Mouse (Mus musculus): ENCODE data around the gene Apba2. TPM values are rescaled to one million over a fixed set of nuclear protein-coding genes. Genes with fewer than 3 reads are reported as not detected.

The Apba2 gene
- total RNA-seq, 4 experiments from 2014 or later = 0.12 to 1.7 (median 0.74) TPM

DNA sequence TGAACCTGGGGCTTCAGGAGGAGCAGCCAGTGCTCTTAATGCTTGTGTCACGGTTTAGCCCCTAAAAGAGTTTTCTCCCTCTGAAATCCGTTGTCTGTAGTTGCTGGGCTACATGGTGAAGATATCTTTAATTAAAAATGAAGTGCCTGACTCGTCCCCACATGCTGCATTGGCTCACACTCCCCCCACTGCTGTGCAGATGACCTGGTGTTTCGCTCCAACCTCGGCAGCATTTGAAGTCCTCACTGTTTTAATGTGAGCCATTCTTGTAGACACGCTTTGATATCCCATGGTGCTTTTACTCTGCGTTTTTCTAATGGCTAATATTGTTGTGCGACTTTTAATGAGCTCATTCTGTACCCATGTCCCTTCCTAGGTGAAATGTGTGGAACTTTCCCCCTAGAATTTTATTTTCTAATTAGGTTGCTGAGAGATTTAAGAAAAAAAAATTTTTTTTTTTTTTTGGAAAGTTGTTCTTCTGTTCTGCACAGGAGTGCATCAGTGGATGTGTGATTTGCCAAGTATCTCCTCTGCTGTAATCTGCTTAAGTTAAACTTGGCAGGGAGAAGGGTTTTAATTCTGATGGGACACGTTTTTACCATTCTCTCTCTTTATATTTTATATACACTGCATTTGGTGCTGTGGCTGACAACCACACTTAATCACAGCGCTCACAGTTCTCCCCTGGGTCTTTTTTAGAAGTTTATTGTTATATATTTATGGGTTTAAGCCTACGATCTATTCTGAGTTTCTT lies 87.3 kb downstream of the Apba2 start:
- DNase-seq = no peak

DNA sequence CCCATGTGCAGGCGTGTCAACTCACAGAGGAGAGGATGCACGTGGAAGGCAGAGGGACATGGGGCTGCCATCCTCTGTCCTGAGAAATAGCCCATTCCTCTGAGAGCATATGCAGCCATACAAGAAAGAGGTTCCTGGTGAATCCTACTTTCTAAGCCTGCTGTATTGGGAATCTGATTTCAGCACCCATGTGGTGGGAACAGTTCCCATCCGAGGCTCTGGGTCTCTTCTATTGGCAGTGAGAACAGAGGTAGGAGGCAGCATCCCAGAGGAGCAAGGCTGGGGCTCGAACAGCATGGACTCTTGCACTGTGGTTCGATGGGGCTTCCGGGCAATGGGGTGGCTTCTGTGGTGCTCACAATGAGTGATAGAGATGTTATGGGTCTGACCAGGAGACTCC lies 93.8 kb downstream of the Apba2 start:
- DNase-seq = no peak

DNA sequence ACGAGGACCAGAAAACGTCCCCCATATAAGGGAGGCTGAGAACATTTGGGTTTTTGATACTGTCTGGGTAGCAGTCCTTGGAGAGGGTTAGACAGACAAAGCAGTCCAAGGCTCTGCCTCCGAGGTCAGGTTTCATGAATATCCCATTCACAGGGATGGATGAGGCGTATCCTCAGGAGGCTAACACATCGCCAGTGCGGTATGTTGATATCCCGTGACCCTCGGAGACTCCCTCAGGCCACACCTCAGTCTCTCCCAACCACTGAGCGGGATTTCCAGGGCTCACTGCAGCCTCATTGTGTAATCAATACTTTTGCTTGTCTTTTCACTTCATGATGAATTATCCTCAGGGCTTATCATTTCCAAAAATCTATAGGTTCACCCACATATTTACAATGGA lies 95.1 kb downstream of the Apba2 start:
- DNase-seq = no peak

DNA sequence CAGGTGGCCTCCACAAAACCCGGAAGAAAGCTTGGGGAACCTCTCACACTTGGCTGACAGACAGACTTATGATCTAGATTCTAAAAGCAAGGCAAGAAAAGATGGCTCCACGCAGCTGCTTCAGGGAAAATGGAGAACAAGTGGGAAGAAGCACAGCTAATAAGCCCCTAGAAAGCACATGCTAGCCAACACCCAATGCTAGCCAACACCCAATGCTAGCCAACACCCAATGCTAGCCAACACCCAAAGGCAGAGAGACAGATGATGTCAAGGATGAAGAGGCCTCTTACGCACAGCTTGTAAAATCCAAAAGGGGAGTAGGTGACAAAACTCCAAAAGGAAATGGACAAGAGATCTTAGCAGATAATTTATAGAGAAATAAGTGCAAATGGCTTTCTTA lies 108.4 kb downstream of the Apba2 start:
- DNase-seq = no peak

DNA sequence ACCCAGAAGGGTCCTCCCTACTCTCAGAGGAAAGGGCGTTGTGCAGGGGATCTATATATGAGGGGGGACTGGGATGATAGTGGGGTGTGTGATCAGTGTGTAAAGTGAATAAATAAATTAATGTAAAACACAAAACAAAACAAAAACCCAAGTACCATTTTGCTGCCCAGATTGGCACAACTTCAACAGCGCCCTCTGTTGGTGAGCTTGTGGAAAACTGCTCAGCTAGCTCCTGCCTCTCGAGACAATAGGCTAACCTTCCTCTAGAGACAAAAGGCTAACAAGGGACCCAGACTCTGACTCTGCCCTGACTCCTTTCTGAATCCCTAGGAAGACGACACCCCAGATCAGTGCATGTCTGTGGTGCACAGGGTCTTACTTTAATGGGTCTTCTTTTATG lies 109.4 kb downstream of the Apba2 start:
- DNase-seq = no peak

DNA sequence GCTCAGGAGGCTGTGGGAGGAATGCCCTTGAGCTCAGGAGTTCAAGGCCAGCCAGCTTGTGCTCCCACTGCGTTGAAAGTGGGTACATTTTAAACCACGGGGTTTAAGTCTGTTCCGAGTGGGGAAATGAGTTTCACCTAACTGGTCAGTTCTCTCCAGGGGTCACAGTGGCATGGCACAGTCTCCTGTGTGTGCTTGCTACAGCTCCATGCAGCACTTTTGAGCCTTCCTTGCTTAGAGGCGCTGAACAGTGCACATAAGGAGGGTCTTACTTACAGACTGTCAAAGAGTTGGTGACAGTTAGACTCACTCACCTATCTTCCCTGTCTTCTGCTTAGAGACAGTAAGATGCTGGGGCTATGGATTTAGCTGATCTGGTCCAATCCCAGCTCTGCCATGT lies 117.8 kb downstream of the Apba2 start:
- no peak for DNase-seq

DNA sequence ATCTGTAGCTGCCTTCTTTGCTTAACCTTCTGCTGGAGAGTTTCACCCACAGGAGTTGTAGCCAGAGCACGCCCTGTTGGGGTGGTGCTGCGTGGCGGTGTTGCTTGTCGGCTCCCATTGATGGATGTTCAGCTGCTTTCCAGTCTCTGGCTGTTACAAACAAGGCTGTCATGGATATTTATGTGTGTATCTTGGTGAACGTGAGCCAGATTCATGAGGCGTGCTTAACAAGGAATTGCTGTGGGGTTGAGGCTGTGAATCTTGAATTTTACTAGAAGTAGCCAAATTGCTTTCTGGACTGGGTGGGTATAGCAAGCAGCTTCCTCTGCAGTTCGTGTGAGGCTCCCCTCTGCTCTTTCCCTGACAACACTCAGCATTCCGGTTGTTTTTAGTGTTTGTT lies 125.0 kb downstream of the Apba2 start:
- DNase-seq = no peak

DNA sequence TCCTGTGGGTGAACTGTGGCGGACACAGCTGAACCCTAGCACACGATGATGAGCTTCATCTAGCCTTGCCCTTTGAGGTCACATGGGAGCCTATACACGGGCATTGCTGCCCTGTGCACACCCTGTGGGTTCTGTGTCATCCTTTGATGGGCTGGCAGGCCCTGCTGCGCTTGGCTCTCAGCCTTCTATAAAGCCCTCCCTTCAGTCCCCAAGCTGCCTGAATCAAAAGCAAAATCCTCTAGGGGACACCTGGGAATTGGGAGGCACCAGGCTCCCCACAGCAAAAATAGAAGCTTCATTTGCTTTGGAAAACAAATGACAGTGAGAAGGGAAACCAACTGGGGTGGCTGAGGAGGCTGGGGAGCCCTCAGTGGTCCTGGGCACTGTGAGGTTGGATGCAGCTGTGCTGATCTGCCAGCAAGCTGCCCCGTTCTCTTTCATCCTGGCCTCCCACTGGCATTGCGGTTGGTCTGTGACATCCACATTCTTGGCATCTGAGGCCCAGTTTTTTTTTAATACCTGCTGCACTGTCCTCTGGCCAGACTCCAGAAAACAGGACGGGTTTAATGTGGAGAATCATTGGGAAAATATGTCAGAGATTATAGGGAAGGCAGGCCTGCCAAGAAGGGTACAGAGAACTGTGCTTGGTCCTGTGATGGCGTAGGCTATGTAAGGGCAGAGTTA lies 126.6 kb downstream of the Apba2 start:
- no peak for DNase-seq

DNA sequence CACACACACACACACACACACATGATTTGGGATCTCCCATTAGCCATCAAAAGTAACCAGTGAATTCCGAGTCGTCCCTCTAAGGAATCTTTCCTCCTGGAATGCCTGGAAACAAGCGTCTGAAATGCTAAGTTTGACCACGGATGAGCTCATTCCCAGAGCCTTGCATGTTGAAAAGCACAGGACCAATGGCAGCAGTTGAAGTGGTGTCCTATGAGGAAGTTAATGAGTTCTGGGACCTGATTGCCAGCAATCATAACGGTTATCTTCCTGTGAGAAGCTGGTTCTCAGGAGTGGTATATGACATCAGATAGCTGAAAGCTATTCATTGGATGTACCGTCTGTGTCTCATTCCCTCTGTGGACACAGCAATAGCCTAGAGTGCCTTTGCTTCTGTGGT lies 129.2 kb downstream of the Apba2 start:
- DNase-seq = no peak

DNA sequence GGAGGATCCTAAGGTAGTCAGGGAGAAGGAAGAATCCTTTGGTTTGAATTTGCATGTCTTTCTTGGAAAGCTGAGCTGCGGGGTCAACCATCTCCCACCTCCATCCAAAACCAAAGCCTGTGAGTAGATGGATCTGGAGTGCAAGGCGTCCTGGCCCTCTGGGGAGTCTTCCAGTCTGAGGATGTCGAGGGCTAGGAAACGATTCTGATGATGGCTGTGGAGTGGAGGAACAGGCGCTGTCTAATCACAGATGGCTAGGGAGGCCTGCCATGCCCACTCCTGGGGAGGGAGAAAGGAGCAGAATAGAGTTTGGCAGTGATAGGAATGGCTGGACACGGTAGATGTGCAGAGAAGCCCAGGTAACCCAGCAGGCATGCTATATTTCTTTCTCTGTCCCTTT lies 129.6 kb downstream of the Apba2 start:
- no peak for DNase-seq

DNA sequence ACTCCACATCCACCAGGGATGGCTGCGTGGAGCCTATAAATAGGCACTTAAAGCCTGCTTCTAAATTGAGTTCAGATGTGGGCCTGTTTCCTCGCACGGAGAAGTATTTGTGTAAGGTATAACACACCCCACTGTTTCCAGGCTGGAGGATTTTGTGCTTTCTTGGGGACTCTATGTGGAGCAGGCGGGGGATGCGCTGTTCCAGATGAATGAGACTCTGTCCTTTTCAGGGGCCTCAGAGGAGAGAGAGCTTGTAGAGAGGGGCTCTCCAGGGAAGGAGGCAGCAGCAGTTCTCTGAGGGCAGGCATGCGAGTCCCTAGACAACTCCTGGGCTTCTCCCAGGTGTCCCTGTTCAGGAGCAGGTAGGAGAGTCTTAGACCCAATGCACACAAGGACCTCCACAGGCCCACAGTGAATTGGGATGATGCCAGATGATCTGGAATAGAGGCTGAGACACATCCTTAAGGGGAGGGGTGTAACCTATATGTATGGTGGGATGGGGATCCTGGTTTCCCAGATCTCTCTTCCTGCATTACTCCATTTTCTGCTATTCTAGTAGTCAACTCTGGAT lies 130.4 kb downstream of the Apba2 start:
- no peak for DNase-seq

DNA sequence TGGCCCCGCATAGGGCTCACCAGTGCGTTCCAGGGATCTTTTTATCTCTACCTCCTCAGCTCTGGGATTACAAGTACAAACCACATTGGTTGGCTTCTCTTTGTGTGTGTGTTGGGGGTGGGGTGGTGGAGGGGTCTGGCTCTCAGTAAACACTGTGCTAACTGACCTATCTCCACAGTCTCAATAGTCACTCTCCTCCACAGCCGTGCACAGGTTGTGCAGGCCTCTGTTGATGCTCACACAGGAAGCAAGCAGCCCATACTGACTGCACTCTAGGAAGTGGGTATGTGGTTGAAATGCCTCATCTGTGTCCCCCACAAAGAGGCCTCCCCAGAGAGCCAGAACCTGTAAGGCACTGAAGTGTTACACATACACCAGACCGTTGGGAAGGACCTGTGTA lies 131.7 kb downstream of the Apba2 start:
- no peak for DNase-seq

DNA sequence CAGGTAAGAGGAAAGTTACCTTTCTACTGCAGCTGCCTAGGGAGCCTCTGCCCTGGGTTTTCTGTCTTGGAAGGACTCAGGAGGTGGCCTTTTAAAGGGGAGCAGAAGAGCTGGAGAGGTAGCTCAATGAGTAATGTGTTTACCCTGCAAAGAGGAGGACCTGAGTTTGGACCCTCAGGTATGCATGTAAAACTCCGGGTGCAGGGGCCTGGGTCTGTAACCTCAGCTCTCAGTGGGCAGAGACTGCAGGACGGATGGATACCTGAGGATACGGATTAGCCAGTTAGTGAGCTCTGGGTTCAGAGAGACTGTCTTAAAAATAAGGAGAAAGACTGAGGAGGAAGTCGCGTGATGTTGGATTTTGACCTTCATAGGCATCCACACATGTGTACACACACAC lies 132.4 kb downstream of the Apba2 start:
- DNase-seq = no peak

DNA sequence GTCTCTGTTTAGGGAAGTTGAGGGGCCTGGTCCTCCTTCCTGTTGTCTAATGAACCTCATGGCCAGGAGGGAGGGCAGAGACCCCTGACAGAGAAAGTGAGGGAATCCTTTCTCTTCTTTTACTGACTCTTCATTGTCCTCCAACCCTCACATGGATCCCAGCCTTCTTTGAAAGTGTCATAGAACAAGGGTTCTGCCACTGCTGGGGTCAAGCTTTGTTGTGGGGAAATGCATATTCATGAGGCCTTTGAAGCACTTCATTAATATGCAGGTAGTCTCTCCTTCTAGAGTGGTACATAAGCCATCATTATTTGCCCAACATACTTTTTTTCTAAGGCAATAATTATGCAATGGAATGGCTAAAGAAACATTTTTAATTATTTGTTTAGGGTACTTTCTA lies 133.0 kb downstream of the Apba2 start:
- DNase-seq = no peak

DNA sequence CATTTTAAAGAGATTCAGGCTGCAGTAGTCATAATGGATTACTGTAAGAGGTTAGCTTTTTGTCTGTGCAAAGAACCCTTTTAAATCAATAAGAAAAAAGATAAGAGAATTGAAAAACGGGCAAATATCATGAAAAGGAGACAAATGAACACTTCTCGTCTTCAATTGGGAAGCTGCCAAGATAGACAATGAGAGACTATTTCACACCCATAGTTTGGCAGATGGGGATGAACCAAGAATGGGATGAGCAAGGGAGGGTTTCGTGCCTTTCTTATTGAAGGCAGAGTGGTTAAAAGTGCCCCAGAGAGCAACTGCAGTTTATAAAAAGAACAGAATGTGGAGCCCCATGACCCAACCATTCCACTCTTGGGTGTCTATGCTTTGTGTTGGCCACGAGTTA lies 137.4 kb downstream of the Apba2 start:
- no peak for DNase-seq

DNA sequence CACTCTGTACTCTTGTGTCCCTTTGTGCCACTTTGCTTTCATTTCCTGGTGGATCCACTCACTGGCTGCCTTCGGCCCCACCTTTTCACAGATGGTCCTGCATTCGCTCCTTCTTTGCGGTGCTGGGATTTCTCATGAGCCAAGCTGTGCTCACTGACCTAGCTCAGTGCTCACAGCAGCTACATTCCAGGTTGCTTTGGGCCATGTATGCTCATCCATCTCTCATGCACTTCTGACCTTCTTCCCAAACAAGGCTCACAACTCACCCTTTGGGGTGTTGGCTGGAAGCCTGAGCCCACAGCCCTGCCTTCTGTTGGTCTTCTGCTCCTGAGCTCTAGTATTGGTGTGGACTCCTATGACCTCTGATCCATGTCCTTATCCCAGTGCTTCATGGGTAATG lies 139.1 kb downstream of the Apba2 start:
- DNase-seq = no peak

DNA sequence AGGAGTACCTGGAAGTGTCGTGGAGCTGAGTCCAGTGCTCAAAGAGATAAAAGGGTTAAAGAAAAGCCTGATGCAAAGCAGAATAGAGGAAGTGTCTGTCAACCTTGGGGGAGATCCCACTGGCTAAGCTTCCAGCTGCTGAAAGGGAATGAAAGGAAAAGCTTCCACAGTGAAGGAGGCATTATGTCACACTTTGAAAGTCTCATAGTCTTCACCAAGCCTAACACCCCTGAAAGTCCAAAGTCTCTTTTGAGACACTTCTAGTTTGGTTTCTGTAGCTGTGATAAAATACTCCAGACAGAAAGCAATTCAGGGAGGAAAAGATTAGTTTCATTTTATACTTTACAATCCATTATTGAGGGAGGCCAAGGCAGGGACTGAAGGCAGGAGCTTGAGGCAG lies 141.4 kb downstream of the Apba2 start:
- DNase-seq = no peak

DNA sequence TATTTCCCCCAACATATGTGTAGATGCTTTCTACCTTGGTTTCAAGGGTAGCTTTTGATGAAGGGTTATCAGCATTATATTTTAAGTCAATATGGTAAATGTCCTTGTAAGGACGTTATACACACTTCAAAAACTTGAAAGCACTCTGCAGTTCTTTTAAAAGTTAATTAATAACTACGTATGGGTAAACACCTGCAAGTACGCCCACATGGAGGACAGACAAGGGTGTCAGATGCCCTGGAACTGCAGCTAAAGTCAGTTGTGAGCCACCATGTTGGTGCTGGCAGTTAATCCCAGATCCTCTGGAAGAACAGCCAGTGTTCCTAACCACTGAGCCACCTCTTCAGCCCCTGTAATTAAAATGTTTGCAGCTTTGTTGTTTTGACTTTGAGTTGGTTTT lies 144.0 kb downstream of the Apba2 start:
- DNase-seq = no peak

DNA sequence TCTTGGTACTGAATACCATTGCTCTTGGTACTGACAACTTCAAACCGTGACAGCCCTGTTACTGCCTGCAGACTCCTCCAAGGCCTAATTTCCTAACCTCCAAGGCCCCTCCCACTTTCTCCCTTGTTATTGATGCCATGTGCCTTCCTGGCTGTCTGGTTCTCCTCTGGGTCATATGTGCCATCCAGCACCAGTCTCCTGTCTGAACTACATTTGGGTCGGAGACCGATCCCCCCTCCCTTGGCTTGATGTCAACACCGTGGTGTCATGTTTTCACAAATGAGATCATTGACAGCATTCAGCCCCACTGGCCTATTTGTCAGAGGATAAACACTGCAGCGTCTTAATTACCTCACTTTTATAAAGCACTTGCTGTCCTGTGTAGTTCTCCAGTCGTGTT lies 144.5 kb downstream of the Apba2 start:
- no peak for DNase-seq

DNA sequence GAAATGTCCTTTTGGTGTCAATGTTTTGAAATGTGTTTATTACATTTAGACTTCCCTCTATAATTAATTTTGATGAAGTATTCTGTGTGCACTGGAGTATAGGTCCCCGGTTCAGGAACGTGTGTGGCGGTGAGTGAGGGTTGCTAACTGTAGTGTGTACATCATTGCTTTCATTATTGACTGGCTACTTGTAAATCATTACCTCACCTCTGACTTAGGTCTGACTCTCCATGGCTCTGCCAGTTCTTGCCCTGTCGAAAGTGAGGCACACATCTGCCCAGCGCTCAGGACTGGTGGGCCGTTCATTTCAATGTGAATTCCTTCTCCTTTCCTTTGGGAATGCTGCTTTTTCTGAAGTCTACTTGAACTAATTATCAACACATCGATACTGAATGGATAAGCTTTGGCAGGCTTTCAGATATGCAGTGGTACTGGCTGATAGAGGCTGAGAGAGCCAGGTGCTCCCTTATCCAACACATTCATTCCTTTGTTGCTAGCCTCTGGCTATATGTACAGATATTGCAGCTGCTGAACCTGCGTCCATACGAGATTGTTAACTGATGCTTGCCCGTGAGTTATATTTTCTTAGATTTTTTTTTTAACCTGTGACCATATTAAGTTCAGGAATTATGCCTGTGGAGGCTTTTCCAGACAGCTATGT lies 147.6 kb downstream of the Apba2 start:
- no peak for DNase-seq

DNA sequence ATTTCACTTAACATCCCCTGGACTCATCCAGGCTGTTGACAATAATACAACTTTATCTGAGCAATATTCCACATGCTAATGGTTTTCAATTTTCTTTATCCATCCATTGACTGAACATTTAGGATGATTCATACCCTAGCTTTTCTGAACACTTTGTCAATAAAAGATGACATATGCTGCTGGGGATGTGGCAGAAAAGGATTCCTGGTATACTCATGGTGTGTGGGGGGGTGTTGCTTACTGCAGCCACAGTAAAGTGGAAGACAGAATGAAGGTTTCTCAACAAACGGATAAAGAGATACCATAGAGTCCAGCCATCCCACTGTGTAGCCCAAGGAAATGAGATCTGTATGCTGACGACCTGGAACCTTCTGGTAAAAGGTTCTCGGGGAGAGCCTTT lies 150.5 kb downstream of the Apba2 start:
- no peak for DNase-seq

DNA sequence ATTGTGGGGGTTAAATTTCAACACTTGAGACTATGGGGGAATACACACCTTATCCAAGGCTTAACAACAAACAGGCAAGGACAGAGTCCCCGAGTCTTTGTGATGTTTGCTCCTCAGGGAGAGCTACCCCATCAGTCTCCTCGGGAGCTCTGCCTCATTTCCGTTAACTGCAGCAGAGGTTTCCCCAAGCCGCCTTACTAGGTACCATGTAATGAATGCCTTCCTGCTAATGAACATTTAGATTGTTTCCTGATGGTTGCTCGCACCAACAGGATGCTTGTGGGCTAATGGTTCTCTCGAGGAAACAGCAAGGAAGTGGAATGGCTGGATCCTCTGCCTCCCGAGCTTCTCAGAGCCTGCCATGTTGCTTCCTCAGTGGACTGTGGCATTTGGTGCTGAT lies 155.3 kb downstream of the Apba2 start:
- DNase-seq = no peak

DNA sequence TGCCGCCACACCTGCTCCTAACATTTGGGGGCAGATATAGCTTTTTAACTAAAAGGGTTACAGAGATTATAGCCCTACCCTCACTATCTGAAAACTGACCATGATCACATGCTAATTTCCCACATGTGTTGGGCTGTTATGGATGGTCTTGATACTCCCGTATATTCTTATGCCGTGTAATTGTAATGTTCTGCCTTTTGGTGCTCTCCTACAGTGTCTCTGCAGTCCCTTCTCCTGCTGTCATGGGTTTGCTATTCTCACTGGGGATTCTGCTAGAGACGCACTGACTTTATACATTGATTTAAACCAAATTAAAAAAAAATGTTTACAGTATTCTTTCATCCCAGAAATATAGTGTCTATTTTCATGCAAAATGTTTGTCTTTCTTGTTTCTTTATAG lies 157.4 kb downstream of the Apba2 start:
- DNase-seq = no peak

DNA sequence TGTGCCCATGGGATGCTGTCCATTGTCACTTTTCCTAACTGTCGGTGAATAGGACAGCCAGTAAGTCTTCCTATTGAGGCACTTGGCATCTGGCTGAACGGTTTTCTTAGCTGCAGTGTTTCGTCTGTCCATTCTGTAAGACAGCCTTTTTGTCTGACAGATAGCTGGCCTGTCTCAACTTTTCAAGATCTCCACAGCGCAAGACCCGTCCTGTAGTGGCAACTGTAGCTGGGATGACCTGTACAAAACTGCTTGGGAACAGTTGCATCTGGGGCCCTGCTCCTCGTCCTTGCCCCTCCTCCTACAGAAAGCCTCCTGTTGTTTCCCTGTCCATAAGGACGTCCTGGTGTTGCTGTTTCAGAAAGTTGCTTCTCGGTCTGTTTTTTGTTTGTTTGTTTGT lies 157.8 kb downstream of the Apba2 start:
- no peak for DNase-seq

All from adrenal gland, adult 8-10 months (tissue).